Mouse (Mus musculus): ENCODE measurements around the gene Slc4a4.

GRCm38 (mm10) chr5:89015878-89016277 is 129.3 kb downstream of the Slc4a4 start:
- TF ChIP-seq POLR2A (IDR thresholded peaks at IDR 0.05; ENCODE audit: insufficient read depth, low read depth, low read length): no peak
- no peak for TF ChIP-seq CTCF (IDR thresholded peaks at IDR 0.05; ENCODE audit: insufficient read depth, low read depth, low read length)

All from olfactory bulb, adult 2 months (tissue).